Mouse (Mus musculus) heart, adult 8-10 months (tissue): ENCODE results near the gene Omp. TPM values are rescaled to one million over a fixed set of nuclear protein-coding genes. Genes with fewer than 3 reads are reported as not detected.

ENCODE experiments used
- DNase-seq: peaks from one replicate; pipeline ENCODE4 v3.0.0; 2022; ENCODE audit warnings: low spot score
- total RNA-seq, 4 experiments: library from RNA; stranded (reverse); gene quantifications; 2 replicates each; pipeline ENCODE4 v1.2.4; 2022

Omp gene
- total RNA-seq, 4 experiments from 2014 or later: 0.16 to 0.24 (median 0.20) TPM; not detected in 1

GRCm38 (mm10) chr7:98171141-98172073 lies 26.1 kb upstream of the Omp start:
- peak; percentile 66 for DNase-seq

- no peak for DNase-seq
Measured at GRCm38 (mm10) chr7:98164999-98165528, 19.8 kb upstream of the Omp start.

GRCm38 (mm10) chr7:98164382-98164998 lies 19.2 kb upstream of the Omp start:
- no peak for DNase-seq

GRCm38 (mm10) chr7:98163700-98164099 lies 18.4 kb upstream of the Omp start:
- DNase-seq: no peak

- DNase-seq: no peak
Measured at GRCm38 (mm10) chr7:98162239-98162638, 16.9 kb upstream of the Omp start.

GRCm38 (mm10) chr7:98160041-98160740 lies 14.9 kb upstream of the Omp start:
- DNase-seq: no peak

GRCm38 (mm10) chr7:98158481-98158880 lies 13.2 kb upstream of the Omp start:
- DNase-seq: no peak

- no peak for DNase-seq
Measured at GRCm38 (mm10) chr7:98157636-98158332, 12.5 kb upstream of the Omp start.

GRCm38 (mm10) chr7:98156280-98156665 lies 11.0 kb upstream of the Omp start:
- DNase-seq: no peak

GRCm38 (mm10) chr7:98155546-98156279 lies 10.4 kb upstream of the Omp start:
- peak; percentile 48 for DNase-seq

- DNase-seq: no peak
Measured at GRCm38 (mm10) chr7:98153892-98154291, 8.6 kb upstream of the Omp start.

GRCm38 (mm10) chr7:98153345-98153744 lies 8.0 kb upstream of the Omp start:
- no peak for DNase-seq

- no peak for DNase-seq
Measured at GRCm38 (mm10) chr7:98152400-98152799, 7.1 kb upstream of the Omp start.

- no peak for DNase-seq
Measured at GRCm38 (mm10) chr7:98150525-98150924, 5.2 kb upstream of the Omp start.

- DNase-seq: no peak
Measured at GRCm38 (mm10) chr7:98149802-98150201, 4.5 kb upstream of the Omp start.

- DNase-seq: no peak
Measured at GRCm38 (mm10) chr7:98148721-98149407, 3.6 kb upstream of the Omp start.

GRCm38 (mm10) chr7:98147766-98148165 lies 2.5 kb upstream of the Omp start:
- no peak for DNase-seq

GRCm38 (mm10) chr7:98146447-98146845 lies 1.1 kb upstream of the Omp start:
- no peak for DNase-seq

GRCm38 (mm10) chr7:98145842-98146446 lies 642 bp upstream of the Omp start:
- DNase-seq: no peak

- no peak for DNase-seq
Measured at GRCm38 (mm10) chr7:98142648-98143047, 2.7 kb downstream of the Omp start.
